Mouse (Mus musculus): Measurements from ENCODE around the gene Zcchc7. TPM values are rescaled to one million over a fixed set of nuclear protein-coding genes. Genes with fewer than 3 reads are reported as not detected.

Zcchc7 gene
- total and polyA plus RNA-seq, 3 experiments, result 17.8 to 18.2 TPM; not detected in 1

DNA sequence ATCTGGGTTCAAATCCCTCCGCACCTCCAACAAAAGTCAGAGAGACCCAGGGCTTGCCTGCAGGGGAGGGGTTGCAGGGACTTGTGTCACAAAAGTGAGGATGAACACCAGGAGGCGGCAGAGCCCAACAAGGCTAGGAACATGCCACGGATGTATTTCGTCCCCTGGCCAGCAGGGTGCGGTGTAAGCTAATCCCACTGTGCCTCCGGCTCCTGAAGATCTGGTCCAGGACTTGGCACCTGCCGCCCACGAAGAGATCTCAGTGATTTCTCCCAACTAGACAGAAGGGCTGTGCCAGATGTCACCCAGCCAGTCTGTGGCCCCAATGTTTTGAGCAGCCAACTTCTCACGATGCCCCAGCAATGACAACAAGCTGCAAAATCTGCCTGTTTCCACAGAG lies 217.8 kb downstream of the Zcchc7 start (continued):
- TF ChIP-seq SIN3A (IDR thresholded peaks at IDR 0.05; ENCODE audit: low read length), result peak; percentile 86
- TF ChIP-seq CTCF (IDR thresholded peaks at IDR 0.05 in 2 of 3, conservative IDR thresholded peaks at IDR 0.05 in 1 of 3; ENCODE audit: control insufficient read depth in 1 of 3, insufficient read depth in 1 of 3, low read depth in 2 of 3, low read length in 3 of 3, poor library complexity in 1 of 3, severe bottlenecking in 1 of 3), result peak; percentile 96 to 100 (median 97)

GRCm38 (mm10) chr4:44973871-44974270 lies 218.2 kb downstream of the Zcchc7 start:
- TF ChIP-seq NRF1 (IDR thresholded peaks at IDR 0.05; ENCODE audit: insufficient read depth, low read depth, low read length, poor library complexity, severe bottlenecking) (no peak), GATA1 (IDR thresholded peaks at IDR 0.05; ENCODE audit: low read depth, low read length) (no peak), MAX (IDR thresholded peaks at IDR 0.05; ENCODE audit: low read length) (no peak), KAT2A (conservative IDR thresholded peaks at IDR 0.05; ENCODE audit: low read depth, low read length) (no peak), BHLHE40 (IDR thresholded peaks at IDR 0.05; ENCODE audit: borderline replicate concordance, low read depth, low read length) (no peak), MXI1 (IDR thresholded peaks at IDR 0.05; ENCODE audit: low read depth, low read length) (no peak), USF1 (IDR thresholded peaks at IDR 0.05; ENCODE audit: low read depth, low read length) (no peak), UBTF (IDR thresholded peaks at IDR 0.05; ENCODE audit: borderline replicate concordance, insufficient read depth, low read depth, low read length) (no peak), HCFC1 (IDR thresholded peaks at IDR 0.05; ENCODE audit: low read depth, low read length) (no peak), CHD2 (IDR thresholded peaks at IDR 0.05; ENCODE audit: low read length) (no peak), CTCF (IDR thresholded peaks at IDR 0.05 in 2 of 3, conservative IDR thresholded peaks at IDR 0.05 in 1 of 3; ENCODE audit: control insufficient read depth in 1 of 3, insufficient read depth in 1 of 3, low read depth in 2 of 3, low read length in 3 of 3, poor library complexity in 1 of 3, severe bottlenecking in 1 of 3) (no peak), NELFE (IDR thresholded peaks at IDR 0.05; ENCODE audit: low read depth, low read length) (no peak), TBP (IDR thresholded peaks at IDR 0.05; ENCODE audit: low read depth, low read length) (no peak), USF2 (IDR thresholded peaks at IDR 0.05; ENCODE audit: borderline replicate concordance in 1 of 2, insufficient read depth in 1 of 2, low read depth in 1 of 2, low read length in 2 of 2) (no peak), POLR2AphosphoS2 (IDR thresholded peaks at IDR 0.05; ENCODE audit: low read length) (no peak), MYB (IDR thresholded peaks at IDR 0.05; ENCODE audit: low read depth, low read length) (no peak), ZC3H11A (IDR thresholded peaks at IDR 0.05; ENCODE audit: low read depth, low read length) (no peak)

GRCm38 (mm10) chr4:44974331-44974730 lies 218.7 kb downstream of the Zcchc7 start:
- no peak overlapping the region for H3K4me3 ChIP-seq (ENCODE audit: control insufficient read depth in 1 of 2, insufficient read depth in 1 of 2, low read depth in 2 of 2, low read length in 2 of 2)
- TF ChIP-seq HCFC1 (IDR thresholded peaks at IDR 0.05; ENCODE audit: low read depth, low read length) (no peak), ETS1 (IDR thresholded peaks at IDR 0.05; ENCODE audit: low read depth, low read length) (no peak), RAD21 (IDR thresholded peaks at IDR 0.05; ENCODE audit: low read depth, low read length) (no peak), KAT2A (conservative IDR thresholded peaks at IDR 0.05; ENCODE audit: low read depth, low read length) (no peak)
- H3K36me3 ChIP-seq (ENCODE audit: control insufficient read depth in 1 of 2, insufficient read depth in 2 of 2, low read length in 2 of 2), result no peaks in the 10 kb centered on the region
- peaks cover 0 to 4% of the 10 kb centered on the region in 2 experiments; a peak in 1 of 4 replicates for H3K4me1 ChIP-seq (ENCODE audit: control insufficient read depth in 1 of 2, insufficient read depth in 2 of 2, low read length in 2 of 2)
- H3K27ac ChIP-seq (ENCODE audit: control insufficient read depth, low read depth, low read length), result no peak overlapping the region
- no peaks in the 10 kb centered on the region for H3K79me2 ChIP-seq (ENCODE audit: control insufficient read depth, insufficient read depth, low read length, poor library complexity)
- no peaks in the 10 kb centered on the region for H3K9me3 ChIP-seq (replicated peaks; ENCODE audit: insufficient read depth, low read length)
- H3K9ac ChIP-seq (ENCODE audit: control insufficient read depth, low read depth, low read length, poor library complexity, severe bottlenecking), result no peak overlapping the region
- no peaks in the 10 kb centered on the region for H3K27me3 ChIP-seq (ENCODE audit: control insufficient read depth in 1 of 2, insufficient read depth in 2 of 2, low read length in 2 of 2)
- no peak for DNase-seq (ENCODE audit: low read depth, low spot score)

More at GRCm38 (mm10) chr4:44973871-44974270, 218.2 kb downstream of the Zcchc7 start:
- Histone ChIP-seq H3K79me2 (ENCODE audit: control insufficient read depth, insufficient read depth, low read length, poor library complexity) (no peaks in the 10 kb centered on the region), H3K4me1 (ENCODE audit: control insufficient read depth in 1 of 2, insufficient read depth in 2 of 2, low read length in 2 of 2) (peaks cover 0 to 4% of the 10 kb centered on the region in 2 experiments; a peak in 1 of 4 replicates), H3K27me3 (ENCODE audit: control insufficient read depth in 1 of 2, insufficient read depth in 2 of 2, low read length in 2 of 2) (no peaks in the 10 kb centered on the region), H3K9ac (ENCODE audit: control insufficient read depth, low read depth, low read length, poor library complexity, severe bottlenecking) (no peak overlapping the region), H3K36me3 (ENCODE audit: control insufficient read depth in 1 of 2, insufficient read depth in 2 of 2, low read length in 2 of 2) (no peaks in the 10 kb centered on the region), H3K4me3 (ENCODE audit: control insufficient read depth in 1 of 2, insufficient read depth in 1 of 2, low read depth in 2 of 2, low read length in 2 of 2) (peak overlapping the region in 1 of 2 experiments; percentile 22; a peak in 2 of 4 replicates), H3K9me3 (replicated peaks; ENCODE audit: insufficient read depth, low read length) (no peaks in the 10 kb centered on the region), H3K27ac (ENCODE audit: control insufficient read depth, low read depth, low read length) (no peak overlapping the region)
- no peak for DNase-seq (ENCODE audit: low read depth, low spot score)

Measured in MEL (cell line).